Mouse (Mus musculus) C2C12 (cell line): Measurements from ENCODE around the gene Abi3.

Source experiments
- CEBPB ChIP-seq: IDR thresholded peaks from one replicate; pipeline ENCODE4 v1.6.1; 2011; ENCODE audit warnings: low read depth, mild to moderate bottlenecking, control low read depth, moderate library complexity
- CTCF ChIP-seq: IDR thresholded peaks from one replicate; pipeline ENCODE4 v1.5.1; 2011; ENCODE audit not compliant: control insufficient read depth, insufficient read depth, insufficient read length
- MAX ChIP-seq: IDR thresholded peaks from one replicate; pipeline ENCODE4 v1.6.1; 2011; ENCODE audit warnings: mild to moderate bottlenecking, control low read depth
- MYOD1 ChIP-seq: IDR thresholded peaks from one replicate; pipeline ENCODE4 v1.6.1; 2011; ENCODE audit warnings: low read depth; ENCODE audit not compliant: control insufficient read depth, insufficient read length
- MYOG ChIP-seq: IDR thresholded peaks from one replicate; pipeline ENCODE4 v1.6.1; 2011; ENCODE audit not compliant: control insufficient read depth, insufficient read length; ENCODE audit errors: extremely low read depth
- USF1 ChIP-seq: IDR thresholded peaks from one replicate; pipeline ENCODE4 v1.6.1; 2011; ENCODE audit warnings: low read depth, mild to moderate bottlenecking, control low read depth, moderate library complexity

- TF ChIP-seq CTCF (no peak), USF1 (no peak), MAX (no peak), MYOD1 (no peak), MYOG (no peak), CEBPB (no peak)
Measured at GRCm38 (mm10) chr11:95890462-95891051, 48.3 kb upstream of the Abi3 start.
